Mouse (Mus musculus): Measurements from ENCODE around the gene Ywhae.

DNA sequence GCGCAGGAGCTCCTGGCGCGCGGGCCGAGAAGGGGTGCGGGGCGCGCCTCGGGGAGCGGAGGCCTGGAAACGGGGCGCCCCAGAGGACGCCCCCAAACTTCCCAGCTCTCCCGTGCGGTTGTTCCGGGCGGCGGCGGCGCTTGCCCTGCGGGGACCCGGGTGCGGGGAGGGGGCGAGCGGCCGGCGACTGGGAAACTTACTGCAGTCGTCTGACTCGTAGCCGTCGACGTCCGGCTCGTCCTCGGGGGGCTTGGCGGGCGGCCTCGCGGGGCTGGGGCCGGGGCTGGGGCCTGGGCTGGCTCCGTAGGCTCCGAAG, 62.6 kb downstream of the Ywhae start:
- TF ChIP-seq CTCF (IDR thresholded peaks at IDR 0.05; ENCODE audit: extremely low read depth, insufficient read depth, insufficient read length, insufficient replicate concordance) (no peak), POLR2A (IDR thresholded peaks at IDR 0.05; ENCODE audit: low read depth, low read length) (no peak)

Data from spleen, adult 2 months (tissue).